Mouse (Mus musculus): ENCODE measurements around the gene Cercam.

DNA sequence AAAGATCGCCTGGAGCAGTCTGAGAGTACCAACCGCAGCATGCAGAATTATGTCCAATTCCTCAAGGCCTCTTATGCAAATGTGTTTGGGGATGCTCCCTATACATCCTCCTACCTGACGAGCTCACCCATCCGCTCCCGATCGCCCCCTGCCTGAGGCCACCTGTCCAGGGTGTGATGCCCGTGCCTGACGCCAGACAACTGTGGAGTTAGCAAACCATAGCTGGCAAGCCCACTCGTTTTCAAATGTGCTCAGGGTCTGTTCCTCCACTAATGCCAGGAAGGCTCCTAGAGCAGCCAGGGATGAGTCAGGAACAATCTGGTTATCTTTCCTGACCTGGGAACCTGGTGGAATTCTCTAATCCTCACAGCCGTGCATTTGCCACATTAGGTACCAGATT lies 61.5 kb downstream of the Cercam start:
- TF ChIP-seq CTCF (IDR thresholded peaks at IDR 0.05; ENCODE audit: low read depth) (no peak), EP300 (optimal IDR thresholded peaks at IDR 0.05) (no peak)

All from stomach, postnatal 0 days (tissue).